Mouse (Mus musculus) midbrain, postnatal 0 days (tissue): ENCODE results near the gene Gm6993. TPM values are rescaled to one million over a fixed set of nuclear protein-coding genes. Genes with fewer than 3 reads are reported as not detected.
A peak's percentile ranks its signal among the peaks of the same experiment; 100 is the strongest.

ENCODE experiments used
- ATAC-seq: fragments of 200-750 bp; cut with Nextera tagmentation; 2 replicates; pipeline ENCODE4 v1.8.0; 2017; ENCODE audit warnings: moderate number of reproducible peaks, mild to moderate bottlenecking, moderate TSS enrichment, moderate library complexity; ENCODE audit not compliant: low FRiP score
- DNase-seq: peaks from one replicate; pipeline ENCODE4 v3.0.0-alpha.2; 2015; ENCODE audit warnings: low spot score
- H3K27ac ChIP-seq: fragments of 300-500 bp; sonication (generic); 2 replicates; pipeline ENCODE4 v1.5.1; 2014; ENCODE audit warnings: low read depth, mild to moderate bottlenecking, low read length, mixed read lengths
- H3K27me3 ChIP-seq: fragments of 300-500 bp; sonication (generic); 2 replicates; pipeline ENCODE4 v1.6.1; 2014; ENCODE audit warnings: low read length, control low read depth, mixed read lengths; ENCODE audit not compliant: insufficient read depth
- H3K36me3 ChIP-seq: fragments of 300-500 bp; sonication (generic); 2 replicates; pipeline ENCODE4 v1.6.1; 2014; ENCODE audit warnings: low read length, control low read depth, mixed read lengths; ENCODE audit not compliant: insufficient read depth
- H3K4me1 ChIP-seq: fragments of 300-500 bp; sonication (generic); 2 replicates; pipeline ENCODE4 v1.6.1; 2014; ENCODE audit warnings: mild to moderate bottlenecking, control low read depth, antibody characterized with exemption, low read length, mixed read lengths; ENCODE audit not compliant: insufficient read depth
- H3K4me2 ChIP-seq: fragments of 300-500 bp; sonication (generic); 2 replicates; pipeline ENCODE4 v1.6.1; 2014; ENCODE audit warnings: low read depth, mild to moderate bottlenecking, low read length, mixed read lengths; ENCODE audit not compliant: poor library complexity, severe bottlenecking
- H3K4me3 ChIP-seq: fragments of 300-500 bp; sonication (generic); 2 replicates; pipeline ENCODE4 v1.5.1; 2014; ENCODE audit warnings: low read depth, mild to moderate bottlenecking, low read length, moderate library complexity
- H3K9ac ChIP-seq: fragments of 300-500 bp; sonication (generic); replicated peaks from 2 replicates; pipeline ENCODE4 v1.6.1; 2014; ENCODE audit warnings: mild to moderate bottlenecking, low read length, moderate library complexity, mixed read lengths; ENCODE audit not compliant: poor library complexity, severe bottlenecking
- H3K9me3 ChIP-seq: fragments of 300-500 bp; sonication (generic); 2 replicates; pipeline ENCODE4 v1.6.1; 2016; ENCODE audit warnings: low read length, control low read depth
- CTCF ChIP-seq: IDR thresholded peaks from 2 replicates; pipeline ENCODE4 v1.5.1; 2016; ENCODE audit warnings: antibody characterized with exemption, mild to moderate bottlenecking
- WGBS: fragments of 180-500 bp; shearing (Covaris S2); extraction: QIAGEN DNeasy Blood & Tissue Kit; methylation state at CpG from one replicate; pipeline ENCODE4 v1.1.7; 2014; 5-methylcytosine and 5-hydroxymethylcytosine counted together
- polyA plus RNA-seq: library from polyadenylated mRNA; unstranded; fragments of >200 nt; fragmentation: Nextera tagmentation; extraction: Ambion mirVana; gene quantifications from 2 replicates; pipeline ENCODE4 v1.2.1, GENCODE M21; 2015
- total RNA-seq: library from RNA; depleted of rRNA; stranded (reverse); fragments of >200 nt; gene quantifications from 2 replicates; pipeline ENCODE4 v1.2.3, GENCODE M21; 2014

Gene Gm6993
- total and polyA plus RNA-seq, 2 experiments from 2014 or later: not detected

DNA sequence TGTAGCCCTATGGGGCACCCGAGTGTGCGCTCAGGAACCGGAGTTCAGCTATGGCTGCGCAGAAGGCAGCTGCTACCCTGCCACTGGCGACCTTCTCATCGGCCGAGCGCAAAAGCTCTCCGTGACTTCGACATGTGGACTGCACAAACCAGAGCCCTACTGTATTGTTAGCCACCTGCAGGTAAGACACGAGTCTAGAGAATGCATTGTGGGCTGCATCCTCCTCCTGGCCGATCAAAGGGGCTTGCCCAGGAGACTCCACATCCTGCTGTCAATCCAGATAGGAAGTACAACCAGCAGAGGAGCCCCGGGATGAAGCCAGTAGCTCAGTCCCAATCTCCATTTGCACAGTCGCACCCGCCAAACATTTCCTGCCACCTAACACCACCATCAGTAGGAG, 26.1 kb downstream of the Gm6993 start:
- Histone ChIP-seq H3K27me3 (peaks cover 22% of the 10 kb centered on the region), H3K9me3 (no peaks in the 10 kb centered on the region), H3K4me2 (peak overlapping the region; percentile 95), H3K4me1 (peaks cover 6% of the 10 kb centered on the region; the same call in 1 of the 2 replicates), H3K4me3 (peak overlapping the region; percentile 50), H3K9ac (peak overlapping the region; percentile 56; the same call in 1 of the 2 replicates), H3K27ac (no peak overlapping the region), H3K36me3 (no peaks in the 10 kb centered on the region)
- peak; percentile 27 for TF ChIP-seq CTCF
- DNase-seq (no peak), ATAC-seq (no peak; the same call in 1 of the 2 replicates)
- 6% methylated on average over 15 of the region's 15 CpGs for WGBS

GRCm38 (mm10) chr12:31267363-31267762, 26.8 kb downstream of the Gm6993 start:
- Histone ChIP-seq H3K9me3 (no peaks in the 10 kb centered on the region), H3K27ac (no peak overlapping the region), H3K4me2 (no peak overlapping the region), H3K9ac (no peak overlapping the region), H3K36me3 (no peaks in the 10 kb centered on the region), H3K4me3 (no peak overlapping the region; the same call in 1 of the 2 replicates), H3K4me1 (peaks cover 6% of the 10 kb centered on the region; the same call in 1 of the 2 replicates), H3K27me3 (peaks cover 22% of the 10 kb centered on the region)
- WGBS: 62% methylated on average over 4 of the region's 4 CpGs
- no peak for TF ChIP-seq CTCF
- ATAC-seq (no peak), DNase-seq (no peak)

- WGBS: 76% methylated on average over 3 of the region's 3 CpGs
- DNase-seq (no peak), ATAC-seq (no peak)
- Histone ChIP-seq H3K27me3 (peaks cover 16% of the 10 kb centered on the region), H3K9ac (no peak overlapping the region), H3K4me1 (peaks cover 6% of the 10 kb centered on the region; the same call in 1 of the 2 replicates), H3K4me3 (no peak overlapping the region), H3K9me3 (no peaks in the 10 kb centered on the region), H3K27ac (no peak overlapping the region), H3K4me2 (no peak overlapping the region), H3K36me3 (no peaks in the 10 kb centered on the region)
- TF ChIP-seq CTCF: no peak
Observed at GRCm38 (mm10) chr12:31268315-31268714, 27.7 kb downstream of the Gm6993 start.

- no peak overlapping the region for H3K4me2 ChIP-seq
- 72% methylated on average over 12 of the region's 12 CpGs for WGBS
- no peak overlapping the region for H3K27ac ChIP-seq
- H3K9ac ChIP-seq: no peak overlapping the region
- no peak overlapping the region for H3K4me3 ChIP-seq
- no peak for DNase-seq
- H3K27me3 ChIP-seq: peaks cover 13% of the 10 kb centered on the region
- no peaks in the 10 kb centered on the region for H3K9me3 ChIP-seq
- H3K4me1 ChIP-seq: peaks cover 6% of the 10 kb centered on the region; the same call in 1 of the 2 replicates
- no peaks in the 10 kb centered on the region for H3K36me3 ChIP-seq
- TF ChIP-seq CTCF: no peak
- no peak for ATAC-seq
Observed at GRCm38 (mm10) chr12:31269020-31269597, 28.5 kb downstream of the Gm6993 start.

GRCm38 (mm10) chr12:31270361-31270760, 29.8 kb downstream of the Gm6993 start:
- H3K27me3 ChIP-seq: peaks cover 3% of the 10 kb centered on the region; the same call in 1 of the 2 replicates
- 89% methylated on average over 10 of the region's 10 CpGs for WGBS
- DNase-seq (no peak), ATAC-seq (no peak)
- H3K9ac ChIP-seq: no peak overlapping the region
- no peak overlapping the region for H3K4me2 ChIP-seq
- no peak overlapping the region for H3K27ac ChIP-seq
- H3K4me3 ChIP-seq: no peak overlapping the region
- peaks cover 1% of the 10 kb centered on the region; the same call in 1 of the 2 replicates for H3K4me1 ChIP-seq
- TF ChIP-seq CTCF: no peak
- no peaks in the 10 kb centered on the region for H3K9me3 ChIP-seq
- H3K36me3 ChIP-seq: no peaks in the 10 kb centered on the region

- no peak for DNase-seq
- H3K36me3 ChIP-seq: no peaks in the 10 kb centered on the region
- H3K27me3 ChIP-seq: peaks cover 3% of the 10 kb centered on the region; the same call in 1 of the 2 replicates
- TF ChIP-seq CTCF: no peak
- no peak overlapping the region for H3K9ac ChIP-seq
- 53% methylated on average over 5 of the region's 5 CpGs for WGBS
- no peaks in the 10 kb centered on the region; the same call in 1 of the 2 replicates for H3K4me1 ChIP-seq
- no peak for ATAC-seq
- H3K27ac ChIP-seq: no peak overlapping the region
- H3K4me2 ChIP-seq: no peak overlapping the region
- H3K4me3 ChIP-seq: no peak overlapping the region
- H3K9me3 ChIP-seq: no peaks in the 10 kb centered on the region
Observed at GRCm38 (mm10) chr12:31270776-31271175, 30.2 kb downstream of the Gm6993 start.
